Mouse (Mus musculus): Measurements from ENCODE around the gene Guca1a. TPM values are rescaled to one million over a fixed set of nuclear protein-coding genes. Genes with fewer than 3 reads are reported as not detected.
A peak's percentile ranks its signal among the peaks of the same experiment; 100 is the strongest.
"Not testable (repeated sequence)": the region's sequence is repeated elsewhere in the genome, so short reads cannot be mapped to it uniquely, and the experiment has no call there.

The Guca1a gene
- polyA plus RNA-seq, 1 experiment from 2014 or later = 1.7 TPM

DNA sequence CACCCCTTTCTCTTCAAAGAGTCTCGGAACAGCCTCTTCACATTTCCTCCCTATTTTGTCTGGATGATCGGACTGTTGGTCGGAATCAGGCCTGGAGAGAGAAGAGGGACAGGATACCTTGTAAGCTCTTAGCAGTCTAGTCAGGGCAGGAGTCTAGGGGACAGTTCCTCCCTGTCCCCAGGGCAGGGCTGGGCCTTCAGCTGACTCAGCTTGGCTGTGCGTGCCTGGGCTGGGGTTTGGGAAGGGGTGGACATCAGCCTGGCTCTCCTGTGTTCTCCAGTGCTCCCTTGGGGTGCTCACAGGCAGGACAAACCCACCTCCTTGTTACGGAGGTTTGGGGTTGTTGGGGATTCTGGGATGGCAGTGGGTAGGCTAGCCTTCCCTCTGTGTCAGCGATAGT, 38.2 kb upstream of the Guca1a start:
- Histone ChIP-seq H3K27ac (no peak overlapping the region), H3K4me1 (replicated peaks) (peaks cover 56% of the 10 kb centered on the region), H3K4me2 (0 out of 2 replicates have a peak overlapping the region, but pooled peaks have one; percentile 6), H3K4me3 (no peak overlapping the region), H3K36me3 (no peaks in the 10 kb centered on the region), H3K9ac (no peak overlapping the region), H3K9me3 (replicated peaks) (no peaks in the 10 kb centered on the region), H3K27me3 (no peaks in the 10 kb centered on the region; the same call in 1 of the 2 replicates)
- ATAC-seq (replicated peaks; ENCODE audit: insufficient number of reproducible peaks, insufficient read depth, low FRiP score, low read depth) = no peak
- 72% methylated on average over 6 of the region's 6 CpGs for WGBS

DNA sequence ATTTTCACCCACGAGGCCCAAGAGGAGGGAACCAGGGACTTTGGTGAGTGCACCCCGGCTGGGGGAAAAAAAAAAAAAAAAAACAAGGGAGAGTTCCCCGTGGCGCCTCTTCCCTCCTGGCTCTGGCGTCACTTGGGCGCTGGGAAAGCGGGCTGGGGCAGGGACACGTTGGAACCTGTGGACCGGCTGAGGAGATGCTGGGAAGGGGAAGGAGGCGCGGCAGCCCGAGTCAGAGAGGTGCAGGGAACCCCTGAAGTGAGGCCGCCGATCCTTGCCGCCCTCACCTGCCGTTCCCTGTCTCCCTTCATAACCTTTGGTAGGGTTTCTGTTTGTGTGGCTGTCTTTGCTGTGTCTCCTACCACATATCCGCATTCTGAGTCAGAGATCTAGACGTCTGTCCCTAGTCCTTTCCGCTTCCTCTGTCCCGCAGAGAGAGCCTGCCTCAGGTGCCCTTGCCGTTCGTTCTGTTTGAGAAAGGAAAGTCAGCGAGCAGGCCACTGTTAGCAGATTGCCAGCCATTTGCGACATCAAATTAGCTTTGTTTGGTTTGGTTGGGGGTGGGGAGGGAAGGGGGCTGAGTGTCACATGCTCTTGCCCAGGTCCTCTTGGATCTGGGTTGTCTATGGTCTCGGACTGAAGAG, 36.6 kb upstream of the Guca1a start, which contains the start of gene 1700001C19Rik:
1700001C19Rik (minus strand) TSS at position 470 of the 641 bp plus-strand sequence.
- Histone ChIP-seq H3K27me3 (no peaks in the 10 kb centered on the region; the same call in 1 of the 2 replicates), H3K27ac (peak within 1 kb of the TSS; percentile 34), H3K4me3 (peak within 1 kb of the TSS; percentile 64), H3K4me2 (peak within 1 kb of the TSS; percentile 97), H3K9me3 (replicated peaks) (no peaks in the 10 kb centered on the region), H3K9ac (peak within 1 kb of the TSS; percentile 66), H3K4me1 (replicated peaks) (peaks cover 53% of the 10 kb centered on the region), H3K36me3 (no peaks in the 10 kb centered on the region)
- ATAC-seq (replicated peaks; ENCODE audit: insufficient number of reproducible peaks, insufficient read depth, low FRiP score, low read depth) = no peak
- 6% methylated on average over 25 of the region's 25 CpGs for WGBS

- peak; percentile 57 for ATAC-seq (replicated peaks; ENCODE audit: insufficient number of reproducible peaks, insufficient read depth, low FRiP score, low read depth)
- Histone ChIP-seq H3K4me1 (replicated peaks) (peaks cover 47% of the 10 kb centered on the region), H3K27ac (peak within 1 kb of the TSS; percentile 34), H3K4me3 (peak within 1 kb of the TSS; percentile 64), H3K36me3 (no peaks in the 10 kb centered on the region), H3K9ac (peak within 1 kb of the TSS; percentile 66), H3K27me3 (no peaks in the 10 kb centered on the region; the same call in 1 of the 2 replicates), H3K4me2 (peak within 1 kb of the TSS; percentile 97), H3K9me3 (replicated peaks) (no peaks in the 10 kb centered on the region)
- 1% methylated on average over 45 of the region's 45 CpGs for WGBS
These were observed 35.9 kb upstream of the Guca1a start, which contains the start of gene AI661453 for GRCm38 (mm10) chr17:47436156-47436906. TSS of gene AI661453 (plus strand) at chr17:47436615.

DNA sequence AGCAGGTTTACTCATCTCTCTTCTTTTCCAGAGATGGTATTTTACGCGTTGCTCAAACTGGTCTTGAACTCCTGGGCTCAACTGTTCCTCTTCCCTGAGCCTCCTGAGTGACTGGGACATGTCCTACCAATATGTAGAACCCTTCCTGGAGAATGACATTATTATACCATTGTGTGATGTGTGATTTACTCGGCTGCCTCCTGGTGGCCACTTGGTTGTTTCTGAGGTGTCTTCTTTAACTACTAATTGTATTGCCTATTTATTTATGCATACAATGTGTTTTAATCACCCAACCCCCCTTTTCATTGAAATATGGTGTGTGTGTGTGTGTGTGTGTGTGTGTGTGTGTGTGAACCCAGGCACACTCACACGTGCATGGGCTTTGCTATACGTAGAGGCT, 30.4 kb upstream of the Guca1a start:
- no peaks in the 10 kb centered on the region for H3K36me3 ChIP-seq
- H3K9me3 ChIP-seq (replicated peaks) = no peaks in the 10 kb centered on the region
- no peak overlapping the region for H3K4me3 ChIP-seq
- H3K4me1 ChIP-seq (replicated peaks) = peaks cover 6% of the 10 kb centered on the region; the same call in 1 of the 2 replicates
- 69% methylated on average over 5 of the region's 5 CpGs for WGBS
- no peak for ATAC-seq (replicated peaks; ENCODE audit: insufficient number of reproducible peaks, insufficient read depth, low FRiP score, low read depth)
- H3K9ac ChIP-seq = no peak overlapping the region
- no peak overlapping the region for H3K27ac ChIP-seq
- H3K27me3 ChIP-seq = no peaks in the 10 kb centered on the region
- H3K4me2 ChIP-seq = no peak overlapping the region

DNA sequence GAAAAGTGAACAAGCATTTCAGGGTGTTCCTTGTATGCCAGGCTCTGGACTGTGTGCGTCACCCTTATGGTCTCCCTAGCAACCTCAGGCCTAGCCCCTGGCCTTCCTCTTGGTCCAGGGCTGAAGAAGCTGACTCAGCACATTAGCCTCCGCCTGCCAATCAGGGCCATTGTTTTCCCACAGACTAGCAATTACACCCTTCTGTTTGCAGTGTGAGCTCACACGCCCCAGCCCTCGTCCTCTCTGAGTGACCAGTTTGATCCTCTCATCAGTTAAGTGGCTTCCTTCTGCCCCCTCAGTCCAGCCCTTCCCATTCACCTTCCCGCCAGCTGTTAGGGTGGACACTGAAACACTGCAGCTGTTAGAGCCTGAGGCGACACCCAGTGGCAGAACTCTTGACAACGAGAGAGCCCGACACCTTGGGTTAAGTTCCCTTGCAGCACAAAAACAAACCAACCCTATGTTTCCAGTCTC, 28.5 kb upstream of the Guca1a start:
- Histone ChIP-seq H3K27me3 (no peaks in the 10 kb centered on the region), H3K9ac (no peak overlapping the region), H3K27ac (no peak overlapping the region), H3K9me3 (replicated peaks) (no peaks in the 10 kb centered on the region), H3K4me3 (0 out of 2 replicates have a peak overlapping the region, but pooled peaks have one; percentile 13), H3K4me2 (peak overlapping the region; percentile 48), H3K36me3 (no peaks in the 10 kb centered on the region), H3K4me1 (replicated peaks) (peaks cover 11% of the 10 kb centered on the region)
- 10% methylated on average over 8 of the region's 8 CpGs for WGBS
- peak; percentile 68 for ATAC-seq (replicated peaks; ENCODE audit: insufficient number of reproducible peaks, insufficient read depth, low FRiP score, low read depth)

- Histone ChIP-seq H3K9me3 (replicated peaks) (no peaks in the 10 kb centered on the region), H3K27ac (no peak overlapping the region), H3K36me3 (no peaks in the 10 kb centered on the region), H3K4me1 (replicated peaks) (peaks cover 11% of the 10 kb centered on the region), H3K4me2 (no peak overlapping the region), H3K9ac (no peak overlapping the region), H3K4me3 (no peak overlapping the region), H3K27me3 (no peaks in the 10 kb centered on the region)
- WGBS = 60% methylated on average over 6 of the region's 6 CpGs
- ATAC-seq (replicated peaks; ENCODE audit: insufficient number of reproducible peaks, insufficient read depth, low FRiP score, low read depth) = no peak
These were observed 26.9 kb upstream of the Guca1a start for GRCm38 (mm10) chr17:47427316-47427715.

DNA sequence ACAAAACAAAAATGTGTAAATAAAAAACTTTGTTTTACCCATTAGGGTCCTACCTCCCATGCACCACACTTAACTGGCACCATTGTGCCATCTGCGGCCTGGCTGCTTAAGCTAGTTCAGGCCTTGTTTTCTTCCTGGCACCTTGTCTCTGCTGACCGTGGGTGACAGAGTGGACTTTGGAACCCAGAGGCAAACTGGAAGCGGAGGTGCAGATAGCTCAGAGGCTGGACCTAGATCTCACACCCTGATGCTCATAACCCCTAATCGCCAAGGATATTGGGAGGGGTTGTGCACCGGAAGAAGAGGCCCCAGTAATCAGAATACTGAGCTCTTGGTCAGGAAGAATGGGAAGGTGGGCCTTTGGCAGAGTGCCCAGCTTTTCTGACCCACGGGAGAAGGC, 23.8 kb upstream of the Guca1a start:
- no peak overlapping the region for H3K4me2 ChIP-seq
- H3K27me3 ChIP-seq = no peaks in the 10 kb centered on the region
- no peak overlapping the region for H3K4me3 ChIP-seq
- ATAC-seq (replicated peaks; ENCODE audit: insufficient number of reproducible peaks, insufficient read depth, low FRiP score, low read depth) = no peak
- 59% methylated on average over 6 of the region's 6 CpGs for WGBS
- no peak overlapping the region for H3K27ac ChIP-seq
- H3K9ac ChIP-seq = no peak overlapping the region
- H3K36me3 ChIP-seq = no peaks in the 10 kb centered on the region
- peaks cover 10% of the 10 kb centered on the region for H3K4me1 ChIP-seq (replicated peaks)
- H3K9me3 ChIP-seq (replicated peaks) = no peaks in the 10 kb centered on the region

- H3K36me3 ChIP-seq; ATAC-seq (replicated peaks; ENCODE audit: insufficient number of reproducible peaks, insufficient read depth, low FRiP score, low read depth); H3K27ac ChIP-seq; H3K9ac ChIP-seq; H3K27me3 ChIP-seq; H3K4me2 ChIP-seq; H3K4me1 ChIP-seq (replicated peaks); H3K9me3 ChIP-seq (replicated peaks); H3K4me3 ChIP-seq: not testable (repeated sequence)
- 92% methylated on average over 1 of the region's 1 CpGs for WGBS
These were observed 22.2 kb upstream of the Guca1a start for GRCm38 (mm10) chr17:47422616-47423015.

DNA sequence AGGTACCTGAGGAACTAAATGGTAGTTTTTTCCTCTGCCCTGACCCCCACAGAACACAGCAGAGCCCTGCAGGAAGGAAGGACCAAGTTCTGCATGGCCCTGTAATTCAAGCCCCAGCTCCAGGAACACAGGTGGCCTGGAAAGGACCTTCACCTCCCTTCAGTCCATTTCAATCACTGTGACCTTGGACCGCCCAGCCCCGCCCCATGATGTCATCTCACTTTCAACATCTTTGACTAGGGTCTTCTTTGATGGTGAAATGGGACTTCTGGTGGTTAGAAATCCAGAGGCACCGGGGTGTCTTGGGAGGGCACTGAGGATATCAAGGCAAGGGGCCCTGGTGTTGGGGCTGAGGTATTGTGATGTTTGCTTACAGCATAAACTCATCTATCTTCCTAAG, 21.2 kb upstream of the Guca1a start:
- H3K4me3 ChIP-seq = no peak overlapping the region
- no peak overlapping the region for H3K27ac ChIP-seq
- ATAC-seq (replicated peaks; ENCODE audit: insufficient number of reproducible peaks, insufficient read depth, low FRiP score, low read depth) = no peak
- WGBS = 68% methylated on average over 3 of the region's 3 CpGs
- H3K4me2 ChIP-seq = no peak overlapping the region
- H3K4me1 ChIP-seq (replicated peaks) = peaks cover 4% of the 10 kb centered on the region; the same call in 1 of the 2 replicates
- H3K36me3 ChIP-seq = no peaks in the 10 kb centered on the region
- H3K27me3 ChIP-seq = no peaks in the 10 kb centered on the region
- no peak overlapping the region for H3K9ac ChIP-seq
- no peaks in the 10 kb centered on the region for H3K9me3 ChIP-seq (replicated peaks)

- Histone ChIP-seq H3K4me3 (no peak overlapping the region), H3K27ac (no peak overlapping the region), H3K36me3 (no peaks in the 10 kb centered on the region), H3K4me1 (replicated peaks) (peaks cover 4% of the 10 kb centered on the region; the same call in 1 of the 2 replicates), H3K27me3 (no peaks in the 10 kb centered on the region), H3K4me2 (no peak overlapping the region), H3K9me3 (replicated peaks) (no peaks in the 10 kb centered on the region), H3K9ac (no peak overlapping the region)
- 76% methylated on average over 2 of the region's 2 CpGs for WGBS
- no peak for ATAC-seq (replicated peaks; ENCODE audit: insufficient number of reproducible peaks, insufficient read depth, low FRiP score, low read depth)
These were observed 19.8 kb upstream of the Guca1a start for GRCm38 (mm10) chr17:47420195-47420594.

Measured in heart, embryonic 15.5 days (tissue).